Mouse (Mus musculus): ENCODE measurements around the gene Ncam1. TPM values are rescaled to one million over a fixed set of nuclear protein-coding genes. Genes with fewer than 3 reads are reported as not detected.

The Ncam1 gene
- polyA plus RNA-seq, 1 experiment from 2014 or later, result 373 TPM

- H3K4me1 ChIP-seq (ENCODE audit: control insufficient read depth, insufficient read depth, low read length), result peaks cover 8% of the 10 kb centered on the region
- no peak for ATAC-seq (ENCODE audit: low read depth)
- H3K27ac ChIP-seq (ENCODE audit: low read depth, low read length), result no peak overlapping the region
- H3K9me3 ChIP-seq (ENCODE audit: control insufficient read depth, low read length), result no peaks in the 10 kb centered on the region
- no peak overlapping the region for H3K4me3 ChIP-seq (ENCODE audit: low read depth, low read length)
- no peak overlapping the region for H3K4me2 ChIP-seq (ENCODE audit: low read depth, low read length)
- H3K27me3 ChIP-seq (ENCODE audit: control insufficient read depth, insufficient read depth, low read length), result no peaks in the 10 kb centered on the region
- H3K36me3 ChIP-seq (ENCODE audit: control insufficient read depth, insufficient read depth, low read length), result no peaks in the 10 kb centered on the region
- no peak overlapping the region for H3K9ac ChIP-seq (replicated peaks; ENCODE audit: low read depth, low read length)
These were observed 91.1 kb downstream of the Ncam1 start for GRCm38 (mm10) chr9:49707646-49708045.

DNA sequence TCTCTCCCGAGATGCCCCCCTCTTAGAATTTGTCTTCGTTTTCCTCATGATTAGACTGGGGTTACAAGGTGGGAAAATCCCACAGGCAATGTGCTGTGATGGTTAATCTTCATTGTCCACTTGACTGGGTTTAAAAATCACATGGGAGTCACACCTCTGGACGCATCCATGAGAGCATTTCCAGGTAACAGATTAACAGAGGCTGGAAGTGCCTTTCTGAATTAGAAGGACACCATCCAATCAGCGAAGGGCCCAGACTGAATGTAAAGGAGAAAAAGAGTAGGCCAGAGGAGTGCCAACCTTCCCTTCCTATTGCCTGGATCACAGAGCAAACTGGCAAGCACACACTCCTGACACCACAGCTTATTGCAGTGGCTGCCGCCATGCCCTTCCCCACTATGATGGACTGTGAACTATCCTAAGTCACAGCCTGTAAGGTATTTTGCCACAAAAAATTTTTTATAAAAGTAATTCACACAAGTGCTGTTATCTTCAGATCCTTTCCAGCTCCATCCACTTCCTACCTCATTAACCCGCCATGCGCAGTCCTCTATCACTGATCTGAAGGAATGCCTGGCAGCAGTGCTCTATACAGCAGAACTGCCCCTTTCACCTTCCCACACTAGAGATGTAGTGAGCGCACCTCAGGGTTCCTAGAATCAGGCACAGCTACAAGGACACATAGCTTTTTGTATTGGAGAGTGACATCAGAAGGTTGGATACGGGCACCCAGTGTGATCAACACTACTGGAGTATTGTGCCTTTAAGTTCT lies 94.3 kb downstream of the Ncam1 start:
- Histone ChIP-seq H3K27me3 (ENCODE audit: control insufficient read depth, insufficient read depth, low read length) (no peaks in the 10 kb centered on the region), H3K4me1 (ENCODE audit: control insufficient read depth, insufficient read depth, low read length) (peaks cover 11% of the 10 kb centered on the region), H3K4me3 (ENCODE audit: low read depth, low read length) (no peak overlapping the region), H3K27ac (ENCODE audit: low read depth, low read length) (no peak overlapping the region), H3K9me3 (ENCODE audit: control insufficient read depth, low read length) (no peaks in the 10 kb centered on the region), H3K4me2 (ENCODE audit: low read depth, low read length) (no peak overlapping the region), H3K9ac (replicated peaks; ENCODE audit: low read depth, low read length) (no peak overlapping the region), H3K36me3 (ENCODE audit: control insufficient read depth, insufficient read depth, low read length) (0 out of 2 replicates have a peak, but pooled peaks cover 2% of the 10 kb centered on the region)
- ATAC-seq (ENCODE audit: low read depth), result peak; percentile 17; the same call in 1 of the 2 replicates
- WGBS, result 71% methylated on average over 9 of the region's 9 CpGs

- H3K27me3 ChIP-seq (ENCODE audit: control insufficient read depth, insufficient read depth, low read length), result no peaks in the 10 kb centered on the region
- H3K4me1 ChIP-seq (ENCODE audit: control insufficient read depth, insufficient read depth, low read length), result peaks cover 11% of the 10 kb centered on the region
- no peak overlapping the region for H3K4me2 ChIP-seq (ENCODE audit: low read depth, low read length)
- no peak overlapping the region for H3K4me3 ChIP-seq (ENCODE audit: low read depth, low read length)
- no peaks in the 10 kb centered on the region for H3K9me3 ChIP-seq (ENCODE audit: control insufficient read depth, low read length)
- H3K27ac ChIP-seq (ENCODE audit: low read depth, low read length), result no peak overlapping the region
- WGBS, result 78% methylated on average over 7 of the region's 7 CpGs
- no peak for ATAC-seq (ENCODE audit: low read depth)
- H3K9ac ChIP-seq (replicated peaks; ENCODE audit: low read depth, low read length), result no peak overlapping the region
- H3K36me3 ChIP-seq (ENCODE audit: control insufficient read depth, insufficient read depth, low read length), result 0 out of 2 replicates have a peak, but pooled peaks cover 2% of the 10 kb centered on the region
These were observed 103.4 kb downstream of the Ncam1 start for GRCm38 (mm10) chr9:49695371-49695770.

- no peak overlapping the region for H3K4me2 ChIP-seq (ENCODE audit: low read depth, low read length)
- no peaks in the 10 kb centered on the region for H3K27me3 ChIP-seq (ENCODE audit: control insufficient read depth, insufficient read depth, low read length)
- no peak overlapping the region for H3K4me3 ChIP-seq (ENCODE audit: low read depth, low read length)
- H3K4me1 ChIP-seq (ENCODE audit: control insufficient read depth, insufficient read depth, low read length), result peaks cover 11% of the 10 kb centered on the region
- H3K27ac ChIP-seq (ENCODE audit: low read depth, low read length), result no peak overlapping the region
- no peaks in the 10 kb centered on the region for H3K9me3 ChIP-seq (ENCODE audit: control insufficient read depth, low read length)
- no peak for ATAC-seq (ENCODE audit: low read depth)
- no peak overlapping the region for H3K9ac ChIP-seq (replicated peaks; ENCODE audit: low read depth, low read length)
- H3K36me3 ChIP-seq (ENCODE audit: control insufficient read depth, insufficient read depth, low read length), result no peaks in the 10 kb centered on the region
- WGBS, result 85% methylated on average over 11 of the region's 11 CpGs
These were observed 105.9 kb downstream of the Ncam1 start for GRCm38 (mm10) chr9:49692791-49693190.

DNA sequence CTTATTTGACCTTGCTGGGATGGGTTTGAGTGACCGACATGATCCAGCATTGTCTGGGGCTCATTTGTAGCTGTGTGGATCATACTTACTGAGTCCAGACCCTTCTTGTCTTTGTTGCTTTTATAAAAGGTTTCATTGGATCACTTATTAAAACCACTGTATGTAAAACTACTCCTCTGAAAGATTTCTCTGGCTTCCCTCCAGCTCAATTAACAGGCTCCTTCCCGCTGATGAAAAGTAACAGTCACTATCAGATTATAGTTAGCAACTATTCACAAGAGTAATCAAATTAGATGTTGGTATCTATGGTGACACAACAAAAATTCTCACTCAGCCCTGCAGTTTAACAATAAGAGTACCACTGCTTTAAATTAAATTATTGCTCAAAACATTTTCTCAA lies 107.4 kb downstream of the Ncam1 start:
- no peaks in the 10 kb centered on the region for H3K9me3 ChIP-seq (ENCODE audit: control insufficient read depth, low read length)
- no peak overlapping the region for H3K4me3 ChIP-seq (ENCODE audit: low read depth, low read length)
- ATAC-seq (ENCODE audit: low read depth), result no peak
- no peak overlapping the region for H3K4me2 ChIP-seq (ENCODE audit: low read depth, low read length)
- no peak overlapping the region for H3K27ac ChIP-seq (ENCODE audit: low read depth, low read length)
- H3K4me1 ChIP-seq (ENCODE audit: control insufficient read depth, insufficient read depth, low read length), result peaks cover 14% of the 10 kb centered on the region
- no peaks in the 10 kb centered on the region for H3K27me3 ChIP-seq (ENCODE audit: control insufficient read depth, insufficient read depth, low read length)
- 50% methylated on average over 2 of the region's 2 CpGs for whole genome bisulfite sequencing
- no peaks in the 10 kb centered on the region for H3K36me3 ChIP-seq (ENCODE audit: control insufficient read depth, insufficient read depth, low read length)
- H3K9ac ChIP-seq (replicated peaks; ENCODE audit: low read depth, low read length), result no peak overlapping the region

- peaks cover 34% of the 10 kb centered on the region for H3K4me1 ChIP-seq (ENCODE audit: control insufficient read depth, insufficient read depth, low read length)
- no peak for ATAC-seq (ENCODE audit: low read depth)
- no peaks in the 10 kb centered on the region for H3K36me3 ChIP-seq (ENCODE audit: control insufficient read depth, insufficient read depth, low read length)
- no peak overlapping the region for H3K9ac ChIP-seq (replicated peaks; ENCODE audit: low read depth, low read length)
- H3K4me2 ChIP-seq (ENCODE audit: low read depth, low read length), result no peak overlapping the region
- H3K27ac ChIP-seq (ENCODE audit: low read depth, low read length), result no peak overlapping the region
- WGBS, result 66% methylated on average over 8 of the region's 8 CpGs
- no peaks in the 10 kb centered on the region for H3K27me3 ChIP-seq (ENCODE audit: control insufficient read depth, insufficient read depth, low read length)
- no peak overlapping the region for H3K4me3 ChIP-seq (ENCODE audit: low read depth, low read length)
- no peaks in the 10 kb centered on the region for H3K9me3 ChIP-seq (ENCODE audit: control insufficient read depth, low read length)
These were observed 115.0 kb downstream of the Ncam1 start for GRCm38 (mm10) chr9:49683566-49684273.

DNA sequence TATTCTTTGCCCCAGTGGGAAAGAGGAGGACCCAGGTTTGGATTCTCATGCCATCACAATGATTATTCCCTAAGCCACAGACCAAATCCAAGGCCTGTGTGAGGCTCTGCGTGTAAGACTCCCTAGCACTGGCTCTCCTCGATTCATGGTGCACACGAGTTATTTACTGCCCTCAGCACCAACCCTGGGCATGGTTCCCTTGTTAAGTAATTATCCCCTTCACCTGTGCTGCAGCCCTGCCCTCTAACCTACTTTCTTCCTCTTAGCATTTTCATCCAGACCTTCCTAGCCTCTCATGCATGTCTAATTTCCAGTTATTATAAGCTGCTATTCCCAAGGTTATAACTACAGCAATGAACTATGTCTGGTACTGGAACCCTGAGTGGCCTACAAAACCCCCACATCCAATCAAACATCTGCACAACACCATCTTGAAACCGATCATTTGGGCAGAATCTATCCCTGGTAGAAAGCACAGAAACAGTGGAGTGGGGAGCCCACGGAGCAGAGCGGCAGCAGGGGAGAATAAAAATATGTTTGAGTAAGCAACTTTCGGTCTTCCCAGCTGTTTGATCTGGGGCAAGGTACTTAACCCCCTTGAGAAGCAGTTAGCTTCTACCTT lies 116.8 kb downstream of the Ncam1 start:
- Histone ChIP-seq H3K4me1 (ENCODE audit: control insufficient read depth, insufficient read depth, low read length) (peaks cover 34% of the 10 kb centered on the region), H3K36me3 (ENCODE audit: control insufficient read depth, insufficient read depth, low read length) (no peaks in the 10 kb centered on the region), H3K9ac (replicated peaks; ENCODE audit: low read depth, low read length) (no peak overlapping the region), H3K4me3 (ENCODE audit: low read depth, low read length) (no peak overlapping the region), H3K27ac (ENCODE audit: low read depth, low read length) (peak overlapping the region; percentile 40), H3K27me3 (ENCODE audit: control insufficient read depth, insufficient read depth, low read length) (no peaks in the 10 kb centered on the region), H3K9me3 (ENCODE audit: control insufficient read depth, low read length) (no peaks in the 10 kb centered on the region), H3K4me2 (ENCODE audit: low read depth, low read length) (no peak overlapping the region)
- no peak for ATAC-seq (ENCODE audit: low read depth)
- WGBS, result 40% methylated on average over 7 of the region's 7 CpGs

- Histone ChIP-seq H3K27ac (ENCODE audit: low read depth, low read length) (no peak overlapping the region), H3K4me1 (ENCODE audit: control insufficient read depth, insufficient read depth, low read length) (peaks cover 32% of the 10 kb centered on the region), H3K4me3 (ENCODE audit: low read depth, low read length) (no peak overlapping the region), H3K4me2 (ENCODE audit: low read depth, low read length) (no peak overlapping the region), H3K27me3 (ENCODE audit: control insufficient read depth, insufficient read depth, low read length) (no peaks in the 10 kb centered on the region), H3K9me3 (ENCODE audit: control insufficient read depth, low read length) (no peaks in the 10 kb centered on the region), H3K9ac (replicated peaks; ENCODE audit: low read depth, low read length) (no peak overlapping the region), H3K36me3 (ENCODE audit: control insufficient read depth, insufficient read depth, low read length) (no peaks in the 10 kb centered on the region)
- WGBS, result 10% methylated on average over 3 of the region's 3 CpGs
- no peak for ATAC-seq (ENCODE audit: low read depth)
These were observed 119.5 kb downstream of the Ncam1 start for GRCm38 (mm10) chr9:49679270-49679669.

Measured in neural tube, embryonic 14.5 days (tissue).